Mouse (Mus musculus): ENCODE results near the gene Dlx4. TPM values are rescaled to one million over a fixed set of nuclear protein-coding genes. Genes with fewer than 3 reads are reported as not detected.

The Dlx4 gene
- polyA plus RNA-seq, 1 experiment from 2014 or later = not detected

DNA sequence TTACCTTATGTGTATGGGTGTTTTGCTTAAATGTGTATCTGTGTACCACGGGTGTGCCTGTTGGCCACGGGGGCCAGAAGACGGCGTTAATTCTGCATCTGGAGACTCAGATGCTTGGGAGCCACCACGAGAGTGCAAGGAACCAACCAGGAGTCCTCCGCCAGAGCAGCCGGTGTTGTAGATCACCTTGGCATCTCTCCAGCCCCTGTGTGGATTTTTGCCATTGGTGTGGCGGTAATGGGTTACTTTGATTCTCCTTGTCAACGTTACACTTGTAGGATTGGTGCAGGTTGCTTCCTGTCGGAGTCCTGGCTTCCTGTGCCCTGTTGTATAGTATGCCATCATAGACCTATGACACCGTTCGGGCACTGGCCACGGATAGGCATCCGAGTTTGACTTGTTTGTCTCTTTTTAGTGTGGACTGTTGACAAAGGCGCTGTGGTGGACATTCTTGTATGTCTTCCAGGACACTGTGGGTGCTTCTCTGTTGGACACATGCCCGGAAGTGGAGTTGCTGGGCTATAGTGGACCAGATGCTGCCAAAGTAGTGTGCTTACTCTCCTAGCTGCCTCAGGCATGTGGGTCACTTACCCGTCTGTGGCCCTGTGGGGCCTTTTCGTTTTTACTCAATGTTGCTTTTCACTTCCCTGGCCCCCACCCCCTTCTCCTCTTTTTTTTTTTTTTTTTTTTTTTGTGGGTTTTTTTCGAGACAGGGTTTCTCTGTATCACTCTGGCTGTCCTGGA is 43.7 kb downstream of the Dlx4 start:
- no peak overlapping the region for H3K4me3 ChIP-seq (ENCODE audit: low read depth, low read length)
- H3K36me3 ChIP-seq (ENCODE audit: control insufficient read depth, insufficient read depth, low read length) = no peaks in the 10 kb centered on the region
- H3K4me2 ChIP-seq (ENCODE audit: low read length) = no peak overlapping the region
- no peaks in the 10 kb centered on the region for H3K27me3 ChIP-seq (replicated peaks; ENCODE audit: control insufficient read depth, insufficient read depth, low read length)
- WGBS = 91% methylated on average over 19 of the region's 19 CpGs
- H3K9ac ChIP-seq (ENCODE audit: low read length) = no peak overlapping the region
- ATAC-seq (no peak), DNase-seq (ENCODE audit: low spot score) (no peak)
- H3K27ac ChIP-seq (ENCODE audit: low read depth, low read length) = no peak overlapping the region
- no peaks in the 10 kb centered on the region for H3K9me3 ChIP-seq (replicated peaks; ENCODE audit: control insufficient read depth, low read length)
- peaks cover 9% of the 10 kb centered on the region for H3K4me1 ChIP-seq (ENCODE audit: control insufficient read depth, insufficient read depth, low read length)

DNA sequence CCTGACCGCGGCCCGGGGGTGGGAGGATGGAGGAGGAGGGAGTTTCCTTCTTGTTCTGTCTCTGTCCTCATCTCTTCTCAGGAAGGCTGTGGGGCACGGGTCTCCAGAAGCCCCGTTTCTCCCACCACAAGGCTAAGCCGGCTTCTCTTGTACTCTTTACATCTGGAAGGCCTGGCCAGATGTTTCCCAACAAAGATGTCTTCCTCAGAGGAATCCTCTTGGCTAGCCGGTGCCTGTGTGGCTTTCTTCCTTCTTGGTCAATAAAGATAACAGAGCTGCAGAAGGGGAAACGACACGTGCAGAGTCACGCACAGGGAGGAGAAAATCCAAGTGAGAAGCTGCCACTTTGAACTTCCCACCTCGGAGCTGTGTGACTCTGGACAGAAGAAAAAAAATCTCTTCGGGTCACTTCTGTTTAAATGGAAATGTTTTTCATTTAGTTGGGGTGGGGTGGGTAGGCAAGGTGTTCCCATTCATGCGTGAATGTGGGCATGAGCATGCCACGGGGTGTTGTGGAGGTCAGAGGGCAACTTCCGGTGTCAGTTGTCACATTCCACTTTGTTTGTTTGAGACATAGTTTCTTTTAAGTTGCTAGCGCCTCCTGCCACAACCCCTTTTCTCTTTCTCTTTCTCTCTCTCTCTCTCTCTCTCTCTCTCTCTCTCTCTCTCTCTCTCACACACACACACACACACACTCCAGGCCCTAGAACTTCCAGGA is 44.8 kb downstream of the Dlx4 start:
- ATAC-seq = no peak
- H3K4me3 ChIP-seq (ENCODE audit: low read depth, low read length) = no peak overlapping the region
- H3K4me1 ChIP-seq (ENCODE audit: control insufficient read depth, insufficient read depth, low read length) = peaks cover 9% of the 10 kb centered on the region
- H3K4me2 ChIP-seq (ENCODE audit: low read length) = no peak overlapping the region
- no peaks in the 10 kb centered on the region for H3K36me3 ChIP-seq (ENCODE audit: control insufficient read depth, insufficient read depth, low read length)
- no peak overlapping the region for H3K27ac ChIP-seq (ENCODE audit: low read depth, low read length)
- 57% methylated on average over 16 of the region's 16 CpGs for WGBS
- no peak for DNase-seq (ENCODE audit: low spot score)
- H3K9ac ChIP-seq (ENCODE audit: low read length) = no peak overlapping the region
- no peaks in the 10 kb centered on the region for H3K27me3 ChIP-seq (replicated peaks; ENCODE audit: control insufficient read depth, insufficient read depth, low read length)
- no peaks in the 10 kb centered on the region for H3K9me3 ChIP-seq (replicated peaks; ENCODE audit: control insufficient read depth, low read length)

DNA sequence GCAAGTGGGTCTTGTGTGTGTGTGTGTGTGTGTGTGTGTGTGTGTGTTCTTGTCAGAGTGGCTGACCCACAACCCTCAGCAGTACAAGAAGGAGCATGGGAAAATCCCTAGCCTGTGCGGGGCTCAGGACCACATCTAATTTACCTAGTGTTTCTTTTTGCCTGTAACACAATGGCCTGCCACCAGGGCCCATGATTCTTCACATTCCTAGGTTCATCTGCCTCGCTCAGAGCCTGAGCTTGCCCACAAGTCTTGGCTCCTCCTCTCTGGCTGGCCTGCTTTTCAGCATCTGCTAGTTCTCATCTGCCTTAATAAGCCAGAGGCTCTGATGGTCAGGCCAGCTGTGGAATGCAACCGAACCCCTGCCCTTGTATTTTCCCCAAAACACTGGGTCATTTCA is 45.7 kb downstream of the Dlx4 start:
- H3K4me3 ChIP-seq (ENCODE audit: low read depth, low read length) = no peak overlapping the region
- H3K27me3 ChIP-seq (replicated peaks; ENCODE audit: control insufficient read depth, insufficient read depth, low read length) = no peaks in the 10 kb centered on the region
- 39% methylated on average over 3 of the region's 3 CpGs for WGBS
- peaks cover 5% of the 10 kb centered on the region; the same call in 1 of the 2 replicates for H3K4me1 ChIP-seq (ENCODE audit: control insufficient read depth, insufficient read depth, low read length)
- no peak overlapping the region for H3K9ac ChIP-seq (ENCODE audit: low read length)
- DNase-seq (ENCODE audit: low spot score) (no peak), ATAC-seq (no peak)
- H3K4me2 ChIP-seq (ENCODE audit: low read length) = no peak overlapping the region
- H3K9me3 ChIP-seq (replicated peaks; ENCODE audit: control insufficient read depth, low read length) = no peaks in the 10 kb centered on the region
- H3K27ac ChIP-seq (ENCODE audit: low read depth, low read length) = no peak overlapping the region
- no peaks in the 10 kb centered on the region for H3K36me3 ChIP-seq (ENCODE audit: control insufficient read depth, insufficient read depth, low read length)

DNA sequence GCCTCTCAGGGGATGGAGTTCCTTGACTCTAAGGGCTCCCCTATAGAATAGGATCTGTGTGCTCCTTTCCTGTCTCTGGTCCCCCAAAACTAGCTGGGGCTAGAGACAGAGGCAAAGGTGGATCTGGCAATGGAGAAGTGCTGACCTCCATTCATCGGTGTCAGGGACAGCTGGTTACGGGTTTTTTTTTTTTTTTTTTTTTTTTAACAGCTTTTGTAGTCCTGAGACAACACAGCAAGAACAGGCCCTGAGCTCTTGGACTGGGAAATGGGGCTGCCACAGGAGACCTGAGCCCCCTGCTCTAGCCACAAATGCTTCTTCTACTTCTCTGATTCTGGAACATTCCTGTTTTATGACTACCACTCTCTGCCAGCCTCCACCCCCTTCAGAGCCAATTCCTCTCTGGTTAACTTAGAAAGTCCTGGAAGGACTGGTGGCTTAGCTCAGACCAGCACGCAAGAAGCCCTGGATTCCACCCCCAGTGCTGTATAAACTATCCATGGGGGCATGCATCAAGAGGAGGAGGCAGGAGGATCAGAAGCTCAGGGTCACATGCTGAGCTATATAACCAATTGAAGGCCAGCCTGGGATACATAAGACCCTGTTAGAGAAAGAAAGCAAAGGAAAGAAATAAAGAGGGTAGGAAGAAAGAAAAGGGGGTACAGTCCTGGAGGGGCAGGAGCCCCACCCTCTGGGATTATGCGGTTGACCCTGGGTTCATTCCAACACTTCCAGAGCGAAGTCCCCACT is 47.5 kb downstream of the Dlx4 start:
- Histone ChIP-seq H3K4me1 (ENCODE audit: control insufficient read depth, insufficient read depth, low read length) (peaks cover 5% of the 10 kb centered on the region; the same call in 1 of the 2 replicates), H3K9me3 (replicated peaks; ENCODE audit: control insufficient read depth, low read length) (no peaks in the 10 kb centered on the region), H3K4me3 (ENCODE audit: low read depth, low read length) (no peak overlapping the region), H3K27ac (ENCODE audit: low read depth, low read length) (no peak overlapping the region), H3K4me2 (ENCODE audit: low read length) (no peak overlapping the region), H3K27me3 (replicated peaks; ENCODE audit: control insufficient read depth, insufficient read depth, low read length) (no peaks in the 10 kb centered on the region), H3K36me3 (ENCODE audit: control insufficient read depth, insufficient read depth, low read length) (no peaks in the 10 kb centered on the region), H3K9ac (ENCODE audit: low read length) (no peak overlapping the region)
- DNase-seq (ENCODE audit: low spot score) (no peak), ATAC-seq (no peak)
- 77% methylated on average over 5 of the region's 5 CpGs for WGBS

DNA sequence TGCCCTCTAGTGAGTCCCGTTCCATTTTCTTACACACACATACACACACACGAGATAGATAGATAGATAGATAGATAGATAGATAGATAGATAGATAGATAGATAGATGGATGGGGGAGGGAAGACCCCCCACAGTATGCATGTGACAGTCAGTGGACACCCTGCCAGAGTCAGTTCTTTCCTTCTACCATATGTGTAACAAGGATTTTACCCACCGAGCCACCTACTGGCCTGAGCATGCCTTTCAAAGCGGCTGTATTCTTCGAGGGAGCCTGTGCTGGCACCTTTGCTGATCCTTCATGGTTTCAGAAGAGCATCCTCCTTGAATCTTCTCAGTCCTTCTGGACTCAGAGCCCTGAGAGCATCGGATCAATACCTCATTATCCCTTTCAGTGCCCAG is 48.2 kb downstream of the Dlx4 start:
- no peak for ATAC-seq
- Histone ChIP-seq H3K4me2 (ENCODE audit: low read length) (no peak overlapping the region), H3K4me1 (ENCODE audit: control insufficient read depth, insufficient read depth, low read length) (peaks cover 5% of the 10 kb centered on the region; the same call in 1 of the 2 replicates), H3K27ac (ENCODE audit: low read depth, low read length) (no peak overlapping the region), H3K36me3 (ENCODE audit: control insufficient read depth, insufficient read depth, low read length) (no peaks in the 10 kb centered on the region), H3K9me3 (replicated peaks; ENCODE audit: control insufficient read depth, low read length) (no peaks in the 10 kb centered on the region), H3K9ac (ENCODE audit: low read length) (no peak overlapping the region), H3K27me3 (replicated peaks; ENCODE audit: control insufficient read depth, insufficient read depth, low read length) (no peaks in the 10 kb centered on the region), H3K4me3 (ENCODE audit: low read depth, low read length) (no peak overlapping the region)
- WGBS = 73% methylated on average over 6 of the region's 6 CpGs
- no peak for DNase-seq (ENCODE audit: low spot score)

DNA sequence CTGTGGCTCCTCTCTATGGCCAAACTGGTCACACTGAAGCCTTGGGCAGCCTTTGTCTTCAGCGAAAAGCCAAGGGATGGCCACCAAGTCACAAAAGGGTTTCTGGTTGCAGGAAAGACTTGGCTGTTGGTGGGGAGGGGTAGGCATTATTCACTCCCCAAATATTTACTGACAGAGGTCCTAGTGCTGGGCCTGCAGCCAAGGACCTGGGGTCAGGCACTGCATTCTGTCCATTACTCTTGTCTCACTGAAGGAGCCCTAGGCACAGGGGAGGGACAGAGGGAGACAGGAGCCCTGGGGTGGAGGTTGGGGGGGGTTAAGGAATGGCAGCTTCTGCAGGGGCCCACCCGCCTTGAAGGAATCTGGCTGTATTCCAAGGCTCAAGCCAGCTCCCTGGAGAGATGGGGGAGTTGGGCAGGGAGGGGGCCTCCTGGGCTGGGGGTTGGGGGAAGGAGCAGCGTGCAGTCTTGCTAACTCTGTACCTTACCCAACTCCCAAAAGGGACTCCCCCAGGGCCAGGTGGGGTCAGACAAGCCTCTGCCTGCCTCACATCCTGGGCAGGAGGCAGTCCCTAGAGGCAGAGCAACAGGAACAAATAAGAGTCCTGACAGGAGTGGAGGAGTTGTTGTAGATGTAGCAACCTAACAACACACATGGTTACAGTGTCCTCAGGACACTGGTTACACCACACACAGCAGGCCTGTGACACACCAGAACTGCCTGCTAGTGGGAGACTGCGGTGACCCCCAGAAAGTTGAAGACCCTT is 49.3 kb downstream of the Dlx4 start:
- WGBS = 43% methylated on average over 4 of the region's 4 CpGs
- no peak overlapping the region for H3K9ac ChIP-seq (ENCODE audit: low read length)
- H3K4me1 ChIP-seq (ENCODE audit: control insufficient read depth, insufficient read depth, low read length) = peaks cover 5% of the 10 kb centered on the region; the same call in 1 of the 2 replicates
- no peak overlapping the region for H3K4me3 ChIP-seq (ENCODE audit: low read depth, low read length)
- no peaks in the 10 kb centered on the region for H3K27me3 ChIP-seq (replicated peaks; ENCODE audit: control insufficient read depth, insufficient read depth, low read length)
- H3K27ac ChIP-seq (ENCODE audit: low read depth, low read length) = no peak overlapping the region
- ATAC-seq = no peak
- no peaks in the 10 kb centered on the region for H3K36me3 ChIP-seq (ENCODE audit: control insufficient read depth, insufficient read depth, low read length)
- H3K9me3 ChIP-seq (replicated peaks; ENCODE audit: control insufficient read depth, low read length) = no peaks in the 10 kb centered on the region
- DNase-seq (ENCODE audit: low spot score) = no peak
- no peak overlapping the region for H3K4me2 ChIP-seq (ENCODE audit: low read length)

DNA sequence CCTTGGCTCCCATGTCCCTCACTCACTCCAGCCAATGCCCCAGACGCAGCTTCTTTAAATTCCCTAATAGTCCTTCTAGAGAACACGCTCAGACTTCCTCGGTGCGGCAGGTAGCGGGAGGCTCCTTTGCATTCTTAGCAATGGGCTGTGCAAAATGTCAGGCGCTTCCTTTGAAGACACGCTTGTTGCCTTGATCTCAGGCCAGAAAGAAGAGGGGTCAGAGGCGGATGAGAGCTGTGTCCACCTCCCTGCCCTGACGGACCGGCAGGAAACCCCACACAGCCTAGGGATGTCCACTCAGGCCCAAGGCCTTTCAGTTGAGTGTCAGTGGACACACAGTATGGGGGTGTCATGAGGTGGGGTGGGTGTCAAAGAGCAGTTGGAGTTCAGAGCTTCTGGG is 50.5 kb downstream of the Dlx4 start:
- 82% methylated on average over 10 of the region's 10 CpGs for WGBS
- no peaks in the 10 kb centered on the region for H3K36me3 ChIP-seq (ENCODE audit: control insufficient read depth, insufficient read depth, low read length)

DNA sequence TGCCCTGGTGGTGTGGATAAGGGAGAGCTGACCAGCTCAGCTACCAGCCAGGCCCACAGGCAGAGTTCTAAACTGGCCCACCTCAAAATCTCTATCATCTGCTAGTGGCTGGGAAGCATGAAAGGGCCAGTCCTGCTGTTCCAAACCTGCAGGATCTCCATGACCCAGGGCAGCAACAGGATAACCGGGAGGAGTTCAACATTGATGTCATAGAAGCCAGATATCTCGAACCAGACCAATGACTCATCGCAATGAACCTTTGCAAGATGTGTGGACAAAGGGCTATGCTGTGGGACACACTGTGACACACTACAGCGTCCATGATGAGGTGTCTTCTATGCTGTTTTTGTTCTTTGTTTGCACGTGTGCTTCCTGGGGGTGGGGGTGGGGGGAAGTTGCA is 53.0 kb downstream of the Dlx4 start:
- DNase-seq (ENCODE audit: low spot score) (no peak), ATAC-seq (no peak)
- H3K4me1 ChIP-seq (ENCODE audit: control insufficient read depth, insufficient read depth, low read length) = peaks cover 5% of the 10 kb centered on the region; the same call in 1 of the 2 replicates
- H3K27me3 ChIP-seq (replicated peaks; ENCODE audit: control insufficient read depth, insufficient read depth, low read length) = no peaks in the 10 kb centered on the region
- no peak overlapping the region for H3K4me2 ChIP-seq (ENCODE audit: low read length)
- H3K9me3 ChIP-seq (replicated peaks; ENCODE audit: control insufficient read depth, low read length) = no peaks in the 10 kb centered on the region
- no peak overlapping the region for H3K4me3 ChIP-seq (ENCODE audit: low read depth, low read length)
- H3K36me3 ChIP-seq (ENCODE audit: control insufficient read depth, insufficient read depth, low read length) = no peaks in the 10 kb centered on the region
- H3K27ac ChIP-seq (ENCODE audit: low read depth, low read length) = no peak overlapping the region
- WGBS = 84% methylated on average over 5 of the region's 5 CpGs
- no peak overlapping the region for H3K9ac ChIP-seq (ENCODE audit: low read length)

More for the DNA sequence above, 50.5 kb downstream of the Dlx4 start:
- H3K27ac ChIP-seq (ENCODE audit: low read depth, low read length) = no peak overlapping the region
- no peak overlapping the region for H3K4me3 ChIP-seq (ENCODE audit: low read depth, low read length)
- no peaks in the 10 kb centered on the region for H3K9me3 ChIP-seq (replicated peaks; ENCODE audit: control insufficient read depth, low read length)
- H3K4me2 ChIP-seq (ENCODE audit: low read length) = no peak overlapping the region
- H3K4me1 ChIP-seq (ENCODE audit: control insufficient read depth, insufficient read depth, low read length) = peaks cover 5% of the 10 kb centered on the region; the same call in 1 of the 2 replicates
- no peak for DNase-seq (ENCODE audit: low spot score)
- ATAC-seq = no peak
- H3K9ac ChIP-seq (ENCODE audit: low read length) = no peak overlapping the region
- H3K27me3 ChIP-seq (replicated peaks; ENCODE audit: control insufficient read depth, insufficient read depth, low read length) = no peaks in the 10 kb centered on the region

Data from forebrain, embryonic 14.5 days (tissue).